Mouse (Mus musculus) T-helper 2 cell (primary cell): Measurements from ENCODE around the gene Cdc14a.
"Not testable (repeated sequence)": the region's sequence is repeated elsewhere in the genome, so short reads cannot be mapped to it uniquely, and the experiment has no call there.

ENCODE experiments used
- in situ Hi-C: fragments of 300-600 bp; cut with MboI, MseI; formaldehyde crosslinking; loops from one replicate; pipeline ENCODE4 v1.15.1; 2025; ENCODE audit warnings: high pct_unique_total_duplicates

Gene Cdc14a

DNA sequence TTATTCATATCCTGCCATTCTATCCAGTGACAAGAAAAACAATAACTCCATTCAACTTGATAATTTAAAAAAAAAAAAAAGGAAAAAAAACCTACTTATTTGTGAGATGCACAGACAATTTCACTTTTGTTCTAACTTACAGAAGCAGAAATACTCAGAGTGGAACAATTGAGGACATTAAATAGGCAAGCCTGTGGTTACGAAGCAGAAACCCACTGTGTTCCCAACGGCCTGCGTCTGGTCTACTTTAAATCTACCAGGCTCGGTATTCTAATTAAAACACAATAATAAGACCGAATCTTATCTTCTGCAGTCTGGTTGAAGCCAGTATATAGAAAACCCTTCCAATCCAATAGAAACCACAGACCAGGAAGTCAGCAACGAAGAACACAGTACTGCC lies 50.6 kb downstream of the Cdc14a start:
- in situ Hi-C loops, result no loop called here

- in situ Hi-C loops, result no loop called here
Measured at GRCm38 (mm10) chr3:116368868-116369437, 54.9 kb downstream of the Cdc14a start.

- in situ Hi-C loops, result no loop called here
Measured at GRCm38 (mm10) chr3:116366125-116366524, 57.7 kb downstream of the Cdc14a start.

- in situ Hi-C loops, result no loop called here
Measured at GRCm38 (mm10) chr3:116361906-116362305, 61.9 kb downstream of the Cdc14a start.

DNA sequence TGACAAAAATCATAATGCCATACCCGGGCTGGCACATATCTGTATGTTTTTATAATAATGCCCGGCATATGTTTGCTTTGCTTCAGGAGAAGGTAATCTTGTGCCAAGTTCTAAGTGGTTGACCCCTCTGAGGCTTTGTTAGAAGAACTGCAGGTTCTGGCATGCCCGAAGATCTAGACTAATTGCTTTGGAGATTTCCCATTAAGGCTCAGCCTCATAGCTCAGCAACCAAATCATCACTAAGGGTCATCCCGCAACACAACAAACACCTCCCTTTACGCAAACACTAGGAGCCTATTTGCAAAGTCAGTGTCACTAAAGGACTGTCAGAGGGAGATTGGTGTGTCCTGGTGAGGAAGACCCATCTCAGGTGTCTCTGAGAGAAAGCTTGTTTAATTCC lies 62.7 kb downstream of the Cdc14a start:
- in situ Hi-C loops, result no loop called here

DNA sequence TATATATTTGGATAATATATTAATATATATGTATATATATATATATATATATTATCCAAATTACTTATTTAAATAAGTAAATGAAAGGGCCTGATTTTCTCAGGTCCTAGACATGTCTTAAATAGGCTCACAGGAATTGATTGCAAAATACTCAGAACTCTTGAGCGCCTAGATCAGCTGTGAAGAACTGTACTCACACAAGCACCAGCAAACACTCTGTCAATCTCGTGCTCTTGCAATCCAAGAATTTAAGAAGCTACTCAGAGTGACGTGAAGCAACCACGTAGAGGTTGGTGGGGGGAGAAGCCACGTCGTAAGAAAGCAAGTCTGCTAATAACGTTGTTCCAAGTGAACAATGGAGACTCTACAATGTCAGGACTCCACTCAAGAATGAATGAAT lies 66.0 kb downstream of the Cdc14a start:
- in situ Hi-C loops, result no loop called here

GRCm38 (mm10) chr3:116357180-116357579 lies 66.7 kb downstream of the Cdc14a start:
- in situ Hi-C loops, result no loop called here

GRCm38 (mm10) chr3:116355026-116355788 lies 68.6 kb downstream of the Cdc14a start:
- in situ Hi-C loops, result no loop called here

DNA sequence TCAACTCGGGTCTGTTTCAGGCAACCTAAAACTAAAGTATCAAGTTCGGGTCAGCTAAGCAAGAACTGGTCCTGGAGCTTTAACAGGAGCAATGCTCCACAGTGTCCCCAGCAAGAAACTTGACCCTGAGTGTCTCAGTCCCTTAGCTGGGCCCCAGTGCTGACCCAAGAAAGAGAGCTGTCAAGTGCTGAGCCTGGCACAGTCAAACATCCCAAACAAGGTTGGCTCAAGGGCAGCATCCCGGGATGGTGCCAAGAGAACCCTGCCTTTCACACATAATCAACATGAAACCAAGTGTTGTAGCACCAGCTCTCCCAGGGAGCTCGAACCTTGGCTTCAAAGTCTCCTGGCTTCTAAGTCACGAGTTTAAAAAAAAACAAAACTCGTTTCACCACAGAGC lies 71.3 kb downstream of the Cdc14a start:
- in situ Hi-C loops, result no loop called here

GRCm38 (mm10) chr3:116350389-116350967 lies 73.4 kb downstream of the Cdc14a start:
- in situ Hi-C loops, result no loop called here

DNA sequence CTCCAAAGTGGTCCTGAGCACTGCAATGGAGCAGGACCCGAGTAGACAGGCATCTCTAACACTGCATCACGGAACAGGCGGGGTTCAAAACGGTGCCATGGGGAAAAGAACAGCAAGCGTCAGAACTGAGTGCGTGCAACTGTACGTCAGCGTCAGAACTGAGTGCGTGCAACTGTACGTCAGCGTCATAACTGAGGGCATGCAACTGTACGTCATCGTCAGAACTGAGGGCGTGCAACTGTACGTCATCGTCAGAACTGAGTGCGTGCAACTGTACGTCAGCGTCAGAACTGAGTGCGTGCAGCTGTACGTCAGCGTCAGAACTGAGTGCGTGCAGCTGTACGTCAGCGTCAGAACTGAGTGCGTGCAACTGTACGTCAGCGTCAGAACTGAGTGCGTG lies 76.3 kb downstream of the Cdc14a start:
- in situ Hi-C loops, result not testable (repeated sequence)

DNA sequence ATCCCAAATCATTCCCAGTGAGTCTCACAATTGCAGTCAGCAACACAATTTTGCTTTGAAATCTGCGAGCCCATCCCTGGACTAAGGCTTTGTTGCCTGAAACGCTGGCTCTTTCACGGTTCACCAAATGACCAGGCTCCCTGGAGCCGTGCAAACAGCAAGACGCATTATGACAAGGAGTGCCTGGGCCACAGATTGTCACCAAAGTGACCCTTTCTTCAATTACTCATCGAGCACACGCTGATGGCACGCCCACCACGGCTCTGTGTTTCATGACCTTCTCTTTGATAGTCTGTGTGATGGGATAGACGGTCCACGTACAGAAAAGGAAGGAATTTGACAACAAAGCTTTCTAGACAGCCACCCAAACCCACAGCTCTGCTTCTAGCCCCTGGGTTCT lies 78.6 kb downstream of the Cdc14a start:
- in situ Hi-C loops, result no loop called here

DNA sequence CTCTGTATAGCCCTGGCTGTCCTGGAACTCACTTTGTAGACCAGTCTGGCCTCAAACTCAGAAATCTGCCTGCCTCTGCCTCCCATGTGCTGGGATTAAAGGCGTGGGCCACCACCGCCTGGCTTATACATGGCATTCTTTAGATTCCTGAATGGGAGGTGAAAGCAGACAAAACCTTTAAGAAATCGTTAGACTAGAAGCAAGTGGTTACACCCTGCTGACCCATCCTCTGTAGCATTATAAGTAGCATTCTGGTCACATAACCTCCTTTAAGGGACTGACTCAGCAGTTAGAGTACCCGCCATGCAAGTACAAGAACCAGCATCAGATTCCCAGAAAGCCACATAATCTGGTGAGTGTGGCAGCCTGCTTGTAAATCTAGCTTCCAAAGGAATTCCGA lies 81.6 kb downstream of the Cdc14a start:
- in situ Hi-C loops, result no loop called here

- in situ Hi-C loops, result no loop called here
Measured at GRCm38 (mm10) chr3:116340950-116341624, 82.7 kb downstream of the Cdc14a start.

DNA sequence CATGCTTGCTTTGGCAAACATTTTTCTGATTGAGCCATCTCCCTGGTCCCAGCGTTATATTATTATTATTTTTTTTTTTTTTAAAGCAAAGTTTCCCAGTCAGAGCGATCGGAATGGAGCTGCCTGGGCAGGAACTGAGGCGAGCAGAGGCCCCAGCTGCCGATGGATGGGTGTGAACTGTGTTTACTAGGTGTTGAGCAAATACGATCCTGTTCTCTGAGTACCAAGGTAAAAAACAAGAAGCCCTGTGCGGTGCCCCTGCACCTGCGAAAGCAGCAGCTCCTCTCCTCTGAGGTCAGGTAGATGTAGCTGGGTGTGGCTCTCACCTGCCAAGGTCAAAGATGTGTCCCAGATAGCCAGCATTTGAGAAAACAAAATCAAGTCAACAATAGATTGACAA lies 83.6 kb downstream of the Cdc14a start:
- in situ Hi-C loops, result no loop called here

DNA sequence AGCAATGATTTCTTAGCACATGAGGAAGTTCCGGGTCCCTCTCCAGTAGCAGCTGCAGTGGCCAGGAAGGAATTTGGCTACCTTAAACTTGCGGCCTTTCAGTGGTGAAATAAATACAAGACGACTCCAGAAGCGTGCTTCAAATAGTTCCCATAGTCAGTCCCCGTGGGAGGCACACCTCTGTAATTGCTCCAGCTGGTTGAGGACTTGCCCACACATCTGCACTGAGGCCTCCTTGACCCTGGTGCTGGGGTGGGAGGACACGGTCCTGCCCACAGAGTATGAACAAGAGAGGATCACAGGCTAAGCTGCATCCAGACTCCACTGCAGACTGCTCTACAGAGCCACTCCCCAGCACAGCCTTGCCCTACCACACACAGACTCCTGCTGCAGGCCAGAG lies 85.2 kb downstream of the Cdc14a start:
- in situ Hi-C loops, result loop anchor here (5.0 to 10.0 kb wide), 2 partner anchors 166 to 419 kb away; partner anchors contain the start of gene Rtca

DNA sequence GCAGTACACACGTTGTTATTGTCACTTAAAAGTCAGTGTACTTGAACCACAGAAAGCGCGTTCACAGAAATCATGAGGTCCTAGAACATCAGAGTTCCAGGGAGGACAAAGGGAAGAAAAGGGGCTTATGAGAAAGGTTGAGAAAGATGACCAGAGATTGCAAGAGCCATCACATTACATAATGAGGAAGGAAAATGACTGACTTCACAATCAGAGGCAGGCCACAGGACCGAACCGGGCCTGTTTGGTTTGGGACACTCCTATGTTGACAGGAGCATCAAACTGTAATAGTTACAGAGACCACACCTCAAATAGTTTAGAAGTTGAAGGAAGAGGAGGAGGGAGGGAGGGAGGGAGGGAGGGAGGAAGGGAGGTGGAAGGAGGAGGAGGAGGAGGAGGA lies 86.0 kb downstream of the Cdc14a start:
- in situ Hi-C loops, result loop anchor here (5.0 to 10.0 kb wide), 2 partner anchors 167 to 419 kb away; partner anchors contain the start of gene Rtca

- in situ Hi-C loops, result loop anchor here (5.0 to 10.0 kb wide), 2 partner anchors 170 to 422 kb away; partner anchors contain the start of gene Rtca
Measured at GRCm38 (mm10) chr3:116335036-116335435, 88.8 kb downstream of the Cdc14a start.

- in situ Hi-C loops, result loop anchor here (10.0 kb wide), 1 partner anchor 171 kb away; the partner anchor contains the start of gene Rtca
Measured at GRCm38 (mm10) chr3:116333711-116334110, 90.1 kb downstream of the Cdc14a start.

GRCm38 (mm10) chr3:116333229-116333628 lies 90.6 kb downstream of the Cdc14a start:
- in situ Hi-C loops, result loop anchor here (10.0 kb wide), 1 partner anchor 172 kb away; the partner anchor contains the start of gene Rtca

GRCm38 (mm10) chr3:116331811-116332464 lies 91.9 kb downstream of the Cdc14a start:
- in situ Hi-C loops, result loop anchor here (10.0 kb wide), 1 partner anchor 173 kb away; the partner anchor contains the start of gene Rtca
